Mouse (Mus musculus): ENCODE measurements at regions not wholly inside any gene's neighbourhood (a gene's known extent, or its start where the extent isn't known, plus 50 kb on each side); places are given as distances from the start of the nearest gene placed in this dataset.

DNA sequence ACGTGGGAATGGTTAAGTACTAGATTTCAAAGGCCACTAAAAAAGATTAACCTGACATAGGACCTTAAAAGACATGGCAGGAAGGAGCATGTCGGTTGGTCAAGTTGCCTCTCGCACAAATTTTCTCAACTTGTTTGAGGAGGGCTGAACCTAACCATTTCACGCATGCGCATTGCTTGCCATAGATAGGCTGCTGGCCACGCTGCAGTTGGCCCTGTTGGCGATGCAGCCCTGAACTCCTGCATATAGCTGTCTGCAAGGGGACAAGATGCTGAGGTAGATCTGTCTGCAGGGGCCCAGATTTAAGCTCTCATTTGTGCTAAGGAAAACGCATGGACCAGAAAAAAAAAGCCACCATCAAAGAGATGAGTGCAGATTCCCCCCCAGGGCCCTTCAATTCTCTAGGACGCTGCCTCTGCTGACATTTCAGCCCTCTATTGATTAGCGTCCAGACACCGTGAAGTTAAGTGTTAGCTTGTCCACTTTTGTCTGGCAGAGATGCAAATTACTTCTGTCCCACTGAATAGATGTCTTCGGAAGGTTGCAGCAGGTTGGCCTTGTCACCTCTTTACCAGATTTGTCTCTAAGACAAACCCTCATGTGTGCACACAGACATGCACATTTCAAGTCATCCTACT is 329.1 kb downstream of the Agtpbp1 start:
- TF ChIP-seq POLR2A (IDR thresholded peaks at IDR 0.05; ENCODE audit: low read depth, low read length) (no peak), CTCF (conservative IDR thresholded peaks at IDR 0.05; ENCODE audit: insufficient read depth, insufficient read length, low read depth, low read length) (no peak)

All from kidney, adult 2 months (tissue).